Mouse (Mus musculus): Measurements from ENCODE around the gene Dmrt1. TPM values are rescaled to one million over a fixed set of nuclear protein-coding genes. Genes with fewer than 3 reads are reported as not detected.
A peak's percentile ranks its signal among the peaks of the same experiment; 100 is the strongest.

Dmrt1 gene
- polyA plus RNA-seq, 2 experiments = not detected

GRCm38 (mm10) chr19:25610411-25611111 is 105.1 kb downstream of the Dmrt1 start:
- peaks cover 94% of the 10 kb centered on the region for H3K27me3 ChIP-seq (ENCODE audit: control insufficient read depth, insufficient read depth, low read length)
- ATAC-seq (ENCODE audit: insufficient read depth) (no peak), DNase-seq (ENCODE audit: low read depth in 3 of 3, low spot score in 3 of 3) (no peak)
- H3K9ac ChIP-seq (replicated peaks) = no peak overlapping the region
- H3K9me3 ChIP-seq (ENCODE audit: control insufficient read depth, low read length) = no peaks in the 10 kb centered on the region
- peak overlapping the region; percentile 22 for H3K4me2 ChIP-seq (ENCODE audit: low read depth)
- whole genome bisulfite sequencing (ENCODE audit: insufficient replicate concordance) = under 1% methylated on average over 57 of the region's 71 CpGs
- TF ChIP-seq CTCF (IDR thresholded peaks at IDR 0.05; ENCODE audit: low read depth) (no peak), EP300 (IDR thresholded peaks at IDR 0.05; ENCODE audit: low read depth) (no peak)
- H3K36me3 ChIP-seq (replicated peaks; ENCODE audit: control insufficient read depth, insufficient read depth, low read depth) = no peaks in the 10 kb centered on the region
- H3K4me1 ChIP-seq (replicated peaks; ENCODE audit: control insufficient read depth in 2 of 2, insufficient read depth in 2 of 2, low read length in 1 of 2) = peaks cover 0 to 2% of the 10 kb centered on the region in 2 experiments; a peak in 2 of 4 replicates
- H3K4me3 ChIP-seq (ENCODE audit: insufficient read depth in 1 of 2, low read depth in 2 of 2, low read length in 2 of 2) = peak overlapping the region in 1 of 2 experiments; percentile 15; a peak in 1 of 4 replicates
- H3K27ac ChIP-seq = no peak overlapping the region

GRCm38 (mm10) chr19:25611116-25611515 is 105.7 kb downstream of the Dmrt1 start:
- no peaks in the 10 kb centered on the region for H3K4me1 ChIP-seq (replicated peaks; ENCODE audit: control insufficient read depth in 2 of 2, insufficient read depth in 2 of 2, low read length in 1 of 2)
- DNase-seq (ENCODE audit: low read depth in 3 of 3, low spot score in 3 of 3) = no peak
- H3K4me3 ChIP-seq (ENCODE audit: insufficient read depth in 1 of 2, low read depth in 2 of 2, low read length in 2 of 2) = no peak overlapping the region
- H3K27ac ChIP-seq = no peak overlapping the region
- H3K9me3 ChIP-seq (ENCODE audit: control insufficient read depth, low read length) = no peaks in the 10 kb centered on the region
- H3K9ac ChIP-seq (replicated peaks) = no peak overlapping the region
- no peak overlapping the region; the same call in 1 of the 2 replicates for H3K4me2 ChIP-seq (ENCODE audit: low read depth)
- 1% methylated on average over 42 of the region's 42 CpGs for WGBS (ENCODE audit: insufficient replicate concordance)
- no peak for ATAC-seq (ENCODE audit: insufficient read depth)
- TF ChIP-seq EP300 (IDR thresholded peaks at IDR 0.05; ENCODE audit: low read depth) = no peak
- TF ChIP-seq CTCF (IDR thresholded peaks at IDR 0.05; ENCODE audit: low read depth) = no peak
- H3K36me3 ChIP-seq (replicated peaks; ENCODE audit: control insufficient read depth, insufficient read depth, low read depth) = no peaks in the 10 kb centered on the region
- peaks cover 94% of the 10 kb centered on the region for H3K27me3 ChIP-seq (ENCODE audit: control insufficient read depth, insufficient read depth, low read length)

GRCm38 (mm10) chr19:25611876-25612805 is 106.7 kb downstream of the Dmrt1 start:
- no peak overlapping the region for H3K9ac ChIP-seq (replicated peaks)
- no peaks in the 10 kb centered on the region for H3K4me1 ChIP-seq (replicated peaks; ENCODE audit: control insufficient read depth in 2 of 2, insufficient read depth in 2 of 2, low read length in 1 of 2)
- H3K4me2 ChIP-seq (ENCODE audit: low read depth) = no peak overlapping the region
- no peak overlapping the region for H3K27ac ChIP-seq
- H3K9me3 ChIP-seq (ENCODE audit: control insufficient read depth, low read length) = no peaks in the 10 kb centered on the region
- TF ChIP-seq CTCF (IDR thresholded peaks at IDR 0.05; ENCODE audit: low read depth) (no peak), EP300 (IDR thresholded peaks at IDR 0.05; ENCODE audit: low read depth) (no peak)
- no peak for ATAC-seq (ENCODE audit: insufficient read depth)
- H3K4me3 ChIP-seq (ENCODE audit: insufficient read depth in 1 of 2, low read depth in 2 of 2, low read length in 2 of 2) = no peak overlapping the region
- WGBS (ENCODE audit: insufficient replicate concordance) = 4% methylated on average over 16 of the region's 16 CpGs
- H3K36me3 ChIP-seq (replicated peaks; ENCODE audit: control insufficient read depth, insufficient read depth, low read depth) = no peaks in the 10 kb centered on the region
- no peak for DNase-seq (ENCODE audit: low read depth in 3 of 3, low spot score in 3 of 3)
- peaks cover 91% of the 10 kb centered on the region for H3K27me3 ChIP-seq (ENCODE audit: control insufficient read depth, insufficient read depth, low read length)

- WGBS (ENCODE audit: insufficient replicate concordance) = 4% methylated on average over 6 of the region's 6 CpGs
Observed at GRCm38 (mm10) chr19:25612806-25613295, 107.4 kb downstream of the Dmrt1 start.

More at GRCm38 (mm10) chr19:25612806-25613295, 107.4 kb downstream of the Dmrt1 start:
- Histone ChIP-seq H3K9me3 (ENCODE audit: control insufficient read depth, low read length) (no peaks in the 10 kb centered on the region), H3K27me3 (ENCODE audit: control insufficient read depth, insufficient read depth, low read length) (peaks cover 84% of the 10 kb centered on the region), H3K36me3 (replicated peaks; ENCODE audit: control insufficient read depth, insufficient read depth, low read depth) (no peaks in the 10 kb centered on the region), H3K4me2 (ENCODE audit: low read depth) (no peak overlapping the region), H3K9ac (replicated peaks) (no peak overlapping the region), H3K27ac (no peak overlapping the region), H3K4me3 (ENCODE audit: insufficient read depth in 1 of 2, low read depth in 2 of 2, low read length in 2 of 2) (no peak overlapping the region), H3K4me1 (replicated peaks; ENCODE audit: control insufficient read depth in 2 of 2, insufficient read depth in 2 of 2, low read length in 1 of 2) (no peaks in the 10 kb centered on the region)
- DNase-seq (ENCODE audit: low read depth in 3 of 3, low spot score in 3 of 3) = no peak
- ATAC-seq (ENCODE audit: insufficient read depth) = no peak
- no peak for TF ChIP-seq EP300 (IDR thresholded peaks at IDR 0.05; ENCODE audit: low read depth)
- no peak for TF ChIP-seq CTCF (IDR thresholded peaks at IDR 0.05; ENCODE audit: low read depth)

All from liver, embryonic 14.5 days (tissue).